Mouse (Mus musculus) myocyte (in vitro differentiated cells): ENCODE measurements around the gene Lmtk2. TPM values are rescaled to one million over a fixed set of nuclear protein-coding genes. Genes with fewer than 3 reads are reported as not detected.

ENCODE experiments used
- H3K27me3 ChIP-seq: one replicate; pipeline ENCODE4 v1.6.1; 2011; ENCODE audit not compliant: control insufficient read depth, insufficient read depth, insufficient read length
- H3K36me3 ChIP-seq: one replicate; pipeline ENCODE4 v1.6.1; 2011; ENCODE audit not compliant: control insufficient read depth, insufficient read depth
- H3K4me2 ChIP-seq: one replicate; pipeline ENCODE4 v1.6.1; 2011; ENCODE audit warnings: low read depth, control low read depth
- H3K4me3 ChIP-seq: one replicate; pipeline ENCODE4 v1.5.1; 2011; ENCODE audit warnings: mild to moderate bottlenecking, control low read depth, moderate library complexity
- H3K79me2 ChIP-seq: one replicate; pipeline ENCODE4 v1.6.1; 2011; ENCODE audit not compliant: control insufficient read depth, insufficient read depth
- H3ac ChIP-seq: one replicate; pipeline ENCODE4 v1.6.1; 2011; ENCODE audit not compliant: control insufficient read depth, insufficient read length
- CEBPB ChIP-seq: IDR thresholded peaks from 2 replicates; pipeline ENCODE4 v1.6.1; 2011; ENCODE audit warnings: mild to moderate bottlenecking, moderate library complexity; ENCODE audit not compliant: poor library complexity, insufficient read depth, severe bottlenecking
- E2F4 ChIP-seq: IDR thresholded peaks from one replicate; pipeline ENCODE4 v1.6.1; 2011; ENCODE audit warnings: mild to moderate bottlenecking, control low read depth, moderate library complexity; ENCODE audit not compliant: insufficient read depth
- MAX ChIP-seq: IDR thresholded peaks from one replicate; pipeline ENCODE4 v1.6.1; 2011; ENCODE audit warnings: low read depth, mild to moderate bottlenecking, control low read depth
- MYOD1 ChIP-seq, 3 experiments: IDR thresholded peaks; one replicate each; pipeline ENCODE4 v1.6.1; 2011; ENCODE audit warnings: control low read depth in 2 of 3, low read depth in 2 of 3, mild to moderate bottlenecking in 2 of 3, moderate library complexity in 1 of 3; ENCODE audit not compliant: insufficient read length in 2 of 3, control insufficient read depth in 1 of 3
- MYOG ChIP-seq, 3 experiments: IDR thresholded peaks; one replicate each; pipeline ENCODE4 v1.6.1; 2011; ENCODE audit warnings: control low read depth in 2 of 3, low read depth in 2 of 3, mild to moderate bottlenecking in 2 of 3; ENCODE audit not compliant: insufficient read length in 2 of 3, control insufficient read depth in 1 of 3, insufficient read depth in 1 of 3
- POLR2A ChIP-seq: IDR thresholded peaks from one replicate; pipeline ENCODE4 v1.6.1; 2011; ENCODE audit warnings: low read depth, mild to moderate bottlenecking, control low read depth, moderate library complexity; ENCODE audit not compliant: insufficient read length
- POLR2AphosphoS2 ChIP-seq: IDR thresholded peaks from one replicate; pipeline ENCODE4 v1.6.1; 2011; ENCODE audit warnings: low read depth, control low read depth; ENCODE audit not compliant: insufficient read length
- REST ChIP-seq: IDR thresholded peaks from one replicate; pipeline ENCODE4 v1.6.1; 2011; ENCODE audit warnings: mild to moderate bottlenecking, control low read depth, moderate library complexity; ENCODE audit not compliant: insufficient read depth, insufficient read length
- SRF ChIP-seq: IDR thresholded peaks from one replicate; pipeline ENCODE4 v1.6.1; 2011; ENCODE audit warnings: low read depth; ENCODE audit not compliant: control insufficient read depth, insufficient read length
- TCF12 ChIP-seq: IDR thresholded peaks from one replicate; pipeline ENCODE4 v1.6.1; 2011; ENCODE audit warnings: mild to moderate bottlenecking, control low read depth; ENCODE audit not compliant: poor library complexity, insufficient read depth, severe bottlenecking
- TCF3 ChIP-seq: IDR thresholded peaks from one replicate; pipeline ENCODE4 v1.6.1; 2011; ENCODE audit warnings: low read depth, control low read depth; ENCODE audit not compliant: insufficient read length
- USF1 ChIP-seq: IDR thresholded peaks from one replicate; pipeline ENCODE4 v1.6.1; 2011; ENCODE audit warnings: low read depth, mild to moderate bottlenecking, control low read depth, moderate library complexity
- polyA plus RNA-seq: library from polyadenylated mRNA; unstranded; fragments of >200 nt; fragmentation: generic; extraction: Trizol; gene quantifications from one replicate; pipeline ENCODE4 v1.2.1, GENCODE M21; 2012; ENCODE audit warnings: missing spikeins

Gene Lmtk2
- polyA plus RNA-seq, 1 experiment = 4.7 TPM

GRCm38 (mm10) chr5:144189950-144190583, 89.8 kb downstream of the Lmtk2 start, which contains the start of gene Bhlha15:
Gene Bhlha15, plus strand, starts transcription at chr5:144190286.
- Histone ChIP-seq H3ac (no peak within 1 kb of the TSS), H3K27me3 (no peaks in the 10 kb centered on the region), H3K4me3 (no peak within 1 kb of the TSS), H3K79me2 (no peaks in the 10 kb centered on the region), H3K36me3 (peaks cover 4% of the 10 kb centered on the region), H3K4me2 (no peak within 1 kb of the TSS)
- no peak for TF ChIP-seq TCF3

GRCm38 (mm10) chr5:144191026-144191425, 90.8 kb downstream of the Lmtk2 start:
- Histone ChIP-seq H3K4me3 (no peak overlapping the region), H3ac (no peak overlapping the region), H3K4me2 (no peak overlapping the region), H3K79me2 (no peaks in the 10 kb centered on the region), H3K36me3 (peaks cover 3% of the 10 kb centered on the region), H3K27me3 (no peaks in the 10 kb centered on the region)
- TF ChIP-seq TCF12 (no peak), POLR2A (no peak), SRF (no peak), CEBPB (no peak), POLR2AphosphoS2 (no peak), TCF3 (no peak), MYOG (IDR thresholded peaks at IDR 0.05; ENCODE audit: control insufficient read depth in 1 of 3, insufficient read depth in 1 of 3, insufficient read length in 2 of 3, low read depth in 2 of 3) (no peak), REST (no peak)

GRCm38 (mm10) chr5:144192673-144193072, 92.4 kb downstream of the Lmtk2 start:
- no peak overlapping the region for H3K4me2 ChIP-seq
- no peaks in the 10 kb centered on the region for H3K36me3 ChIP-seq
- no peaks in the 10 kb centered on the region for H3K27me3 ChIP-seq
- H3K4me3 ChIP-seq = no peak overlapping the region
- TF ChIP-seq REST = no peak
- TF ChIP-seq MYOD1 (IDR thresholded peaks at IDR 0.05; ENCODE audit: control insufficient read depth in 1 of 3, insufficient read length in 2 of 3, low read depth in 2 of 3) = no peak
- no peak for TF ChIP-seq USF1
- TF ChIP-seq POLR2AphosphoS2 = no peak
- TF ChIP-seq E2F4 = no peak
- TF ChIP-seq CEBPB = no peak
- TF ChIP-seq TCF3 = no peak
- TF ChIP-seq POLR2A = no peak
- TF ChIP-seq MAX = no peak
- TF ChIP-seq TCF12 = no peak
- TF ChIP-seq MYOG (IDR thresholded peaks at IDR 0.05; ENCODE audit: control insufficient read depth in 1 of 3, insufficient read depth in 1 of 3, insufficient read length in 2 of 3, low read depth in 2 of 3) = no peak
- no peak overlapping the region for H3ac ChIP-seq
- no peaks in the 10 kb centered on the region for H3K79me2 ChIP-seq

- H3K36me3 ChIP-seq = no peaks in the 10 kb centered on the region
- H3K4me2 ChIP-seq = no peak overlapping the region
- H3K4me3 ChIP-seq = no peak overlapping the region
- H3K27me3 ChIP-seq = no peaks in the 10 kb centered on the region
- no peaks in the 10 kb centered on the region for H3K79me2 ChIP-seq
- TF ChIP-seq REST (no peak), TCF12 (no peak), SRF (no peak), MYOG (IDR thresholded peaks at IDR 0.05; ENCODE audit: control insufficient read depth in 1 of 3, insufficient read depth in 1 of 3, insufficient read length in 2 of 3, low read depth in 2 of 3) (no peak), POLR2AphosphoS2 (no peak), POLR2A (no peak), USF1 (no peak), MAX (no peak), CEBPB (no peak), MYOD1 (IDR thresholded peaks at IDR 0.05; ENCODE audit: control insufficient read depth in 1 of 3, insufficient read length in 2 of 3, low read depth in 2 of 3) (no peak), E2F4 (no peak), TCF3 (no peak)
- no peak overlapping the region for H3ac ChIP-seq
Measured at GRCm38 (mm10) chr5:144194416-144194815, 94.2 kb downstream of the Lmtk2 start.

- no peak overlapping the region for H3K4me3 ChIP-seq
- H3K36me3 ChIP-seq = no peaks in the 10 kb centered on the region
- no peaks in the 10 kb centered on the region for H3K27me3 ChIP-seq
- no peak for TF ChIP-seq MYOD1 (IDR thresholded peaks at IDR 0.05; ENCODE audit: control insufficient read depth in 1 of 3, insufficient read length in 2 of 3, low read depth in 2 of 3)
- no peak for TF ChIP-seq E2F4
- TF ChIP-seq TCF12 = no peak
- no peak overlapping the region for H3ac ChIP-seq
- no peak overlapping the region for H3K4me2 ChIP-seq
- H3K79me2 ChIP-seq = no peaks in the 10 kb centered on the region
Measured at GRCm38 (mm10) chr5:144195567-144195966, 95.3 kb downstream of the Lmtk2 start.
